ENCODE assay signal across 25 mouse cellular contexts in genomic region chr6:12084721-12085120, GRCm38 (mm10).
"Had no signal": no experiment of that assay in that cellular context is flagged by ENCODE, and none has a peak within 500 bp of the region (broad histone marks: within the 10 kb centered on the region; RNA-seq: fewer than 3 reads in every experiment).

No protein-coding gene starts in this region.

- ATAC-seq: hindbrain, postnatal 0 days; intestine, embryonic 16.5 days; liver, embryonic 12.5 days had no signal

- H3K4me3 ChIP-seq: heart, adult 2 months; heart, embryonic 13.5 days; heart, embryonic 15.5 days; hindbrain, embryonic 13.5 days; hindbrain, embryonic 15.5 days; kidney, embryonic 15.5 days; limb, embryonic 13.5 days; limb, embryonic 15.5 days; liver, embryonic 12.5 days had no signal

- H3K4me1 ChIP-seq: heart, embryonic 13.5 days; heart, embryonic 15.5 days; limb, embryonic 13.5 days; limb, embryonic 15.5 days; liver, embryonic 12.5 days had no signal

- H3K9ac ChIP-seq: heart, embryonic 13.5 days; heart, embryonic 15.5 days; hindbrain, embryonic 13.5 days; hindbrain, embryonic 15.5 days; kidney, embryonic 15.5 days; limb, embryonic 13.5 days; limb, embryonic 15.5 days; liver, embryonic 12.5 days; liver, embryonic 14.5 days had no signal

- H3K4me2 ChIP-seq: heart, embryonic 11.5 days; heart, embryonic 13.5 days; heart, embryonic 15.5 days; hindbrain, embryonic 13.5 days; hindbrain, embryonic 15.5 days; kidney, embryonic 15.5 days; limb, embryonic 13.5 days; limb, embryonic 15.5 days; liver, embryonic 12.5 days had no signal

- DNase-seq: gastrocnemius, postnatal 14 days; gastrocnemius, postnatal 36 days; heart, adult 11 months; heart, adult 2 months; heart, postnatal 14 days; heart, postnatal 36 days; kidney, adult 11 months; kidney, adult 2 months; kidney, adult 9 months; kidney, postnatal 14 days; kidney, postnatal 36 days; left cerebral cortex, postnatal 4 days had no signal

- H3K36me3 ChIP-seq: hindbrain, embryonic 15.5 days had no signal

- H3K9me3 ChIP-seq: heart, embryonic 13.5 days; heart, embryonic 15.5 days; hindbrain, embryonic 13.5 days; hindbrain, embryonic 15.5 days; kidney, embryonic 15.5 days; limb, embryonic 13.5 days; limb, embryonic 15.5 days; liver, embryonic 12.5 days had no signal

- H3K27me3 ChIP-seq: heart, embryonic 13.5 days; heart, embryonic 15.5 days; hindbrain, embryonic 13.5 days; hindbrain, embryonic 15.5 days; kidney, embryonic 15.5 days; limb, embryonic 13.5 days; limb, embryonic 15.5 days; liver, embryonic 12.5 days had no signal

- H3K27ac ChIP-seq: heart, adult 2 months; heart, embryonic 13.5 days; heart, embryonic 15.5 days; hindbrain, embryonic 13.5 days; hindbrain, embryonic 15.5 days; hindbrain, postnatal 0 days; kidney, embryonic 15.5 days; kidney, postnatal 0 days; limb, embryonic 13.5 days; limb, embryonic 15.5 days; liver, embryonic 12.5 days; liver, embryonic 14.5 days had no signal
